Mouse (Mus musculus) embryonic fibroblast, embryonic 13.5 days (primary cell): ENCODE data around the gene Cdc14b.

Experiments
- CTCF ChIP-seq: IDR thresholded peaks from 2 replicates; pipeline ENCODE4 v1.5.1; 2011; ENCODE audit warnings: mild to moderate bottlenecking, control low read depth, low read length, moderate library complexity, borderline replicate concordance; ENCODE audit not compliant: insufficient read depth
- POLR2A ChIP-seq: IDR thresholded peaks from 2 replicates; pipeline ENCODE4 v1.6.1; 2011; ENCODE audit warnings: low read depth, mild to moderate bottlenecking, control low read depth, low read length, moderate library complexity

DNA sequence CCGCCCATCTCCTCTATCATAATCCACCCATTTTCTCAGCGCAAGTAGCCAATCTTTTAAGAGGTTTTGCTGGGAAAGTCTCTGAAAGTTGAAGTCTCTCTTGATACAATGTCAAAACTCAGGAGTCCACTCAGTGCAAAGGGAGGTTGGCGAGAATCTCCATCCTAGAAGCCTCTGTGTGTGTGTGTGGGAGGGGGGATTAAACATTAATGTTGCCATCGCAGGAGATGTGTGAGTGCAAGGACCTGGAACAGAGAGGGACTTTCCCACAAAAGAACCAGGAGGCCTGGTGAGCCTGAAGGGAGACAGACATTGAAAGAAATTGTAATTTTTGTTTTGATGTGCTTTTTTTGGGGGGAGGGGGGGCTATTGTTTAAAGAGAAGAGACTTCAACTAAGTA lies 76.8 kb downstream of the Cdc14b start:
- TF ChIP-seq POLR2A (no peak), CTCF (no peak)
